Comparison of ENCODE assay signal across 12 mouse cellular contexts in the genomic region with DNA sequence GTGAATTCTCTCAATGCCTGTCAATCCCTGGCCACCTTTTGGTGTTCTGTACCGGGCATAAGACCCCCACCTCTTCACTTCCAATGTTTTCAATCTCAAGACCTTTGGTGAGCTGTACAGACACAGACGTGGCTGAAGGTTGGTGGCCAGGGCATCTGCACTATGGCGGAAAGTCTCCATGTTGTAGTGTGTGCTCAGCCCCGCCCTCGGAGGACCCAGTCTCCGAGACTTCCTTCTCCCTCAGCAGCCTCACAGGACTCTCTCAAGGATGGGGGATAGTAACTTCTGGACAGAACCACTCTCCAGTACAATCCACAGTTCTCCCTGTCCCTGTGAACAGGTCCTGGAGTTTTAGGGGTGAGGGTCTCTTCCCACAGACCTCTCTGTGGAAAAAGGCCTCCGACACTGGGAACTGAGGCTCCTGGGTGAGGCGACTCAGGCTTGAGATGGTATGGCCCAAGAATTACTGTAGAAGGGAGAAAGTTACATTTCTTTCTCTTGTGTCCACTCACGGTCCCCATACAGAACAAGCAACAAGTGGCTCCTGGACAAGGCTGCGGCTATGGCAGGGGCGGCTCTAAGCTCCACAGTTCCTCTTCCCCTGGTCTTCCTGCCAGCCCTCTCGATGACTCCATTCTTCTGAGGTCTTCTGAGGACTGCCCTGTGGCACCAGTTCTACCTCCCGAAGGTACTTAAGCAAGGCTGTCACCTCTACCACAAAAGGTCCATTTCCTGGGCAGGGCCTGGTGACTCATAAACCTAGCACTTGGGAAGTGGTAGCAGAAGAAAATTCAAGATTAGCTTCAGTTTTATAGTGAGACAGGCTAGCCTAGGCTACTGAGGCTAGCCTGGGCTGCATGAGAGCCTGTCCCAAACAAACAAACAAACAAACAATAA. TPM values are rescaled to one million over a fixed set of nuclear protein-coding genes. Genes with fewer than 3 reads are reported as not detected.
DNase-seq lines count a peak whose midpoint lies in the region; ATAC-seq and TF ChIP-seq lines count a peak whose summit lies in the region.
"Had no signal": no experiment of that assay in that cellular context is flagged by ENCODE, and none has a peak within 500 bp of the region (broad histone marks: within the 10 kb centered on the region; RNA-seq: fewer than 3 reads in every experiment).

No protein-coding gene starts in this region.

- H3K4me3 ChIP-seq in ES-Bruce4 (ENCODE audit: low read depth, low read length), result peak overlapping the region; percentile 23; the same call in 1 of the 2 replicates
- H3K4me3 ChIP-seq in bone marrow macrophage, adult 2 months (ENCODE audit: insufficient read depth, low read length), result no peak overlapping the region
- H3K4me3 ChIP-seq in liver, embryonic 15.5 days (replicated peaks), result no peak overlapping the region
- peak overlapping the region; percentile 84 for H3K4me3 ChIP-seq in megakaryocyte, embryonic 14.5 days (replicated peaks)
- no peak overlapping the region for H3K4me3 ChIP-seq in hindbrain, postnatal 0 days (ENCODE audit: low read length)
- H3K4me3 ChIP-seq: midbrain, embryonic 13.5 days; neural tube, embryonic 15.5 days had no signal

- ATAC-seq in liver, embryonic 15.5 days (ENCODE audit: insufficient read depth), result no peak
- ATAC-seq in hindbrain, postnatal 0 days, result no peak
- ATAC-seq: midbrain, embryonic 13.5 days had no signal

- no peak overlapping the region for H3K27ac ChIP-seq in ES-Bruce4 (ENCODE audit: insufficient read depth, low read length)
- peak overlapping the region; percentile 29; the same call in 1 of the 2 replicates for H3K27ac ChIP-seq in bone marrow macrophage, adult 2 months (ENCODE audit: insufficient read depth, low read depth, low read length)
- peak overlapping the region; percentile 88 for H3K27ac ChIP-seq in liver, embryonic 15.5 days (replicated peaks)
- no peak overlapping the region for H3K27ac ChIP-seq in hindbrain, postnatal 0 days
- H3K27ac ChIP-seq: midbrain, embryonic 13.5 days; neural tube, embryonic 15.5 days had no signal

- no peak overlapping the region for H3K9ac ChIP-seq in ES-Bruce4 (ENCODE audit: low read depth, poor library complexity, severe bottlenecking)
- no peak overlapping the region; the same call in 1 of the 2 replicates for H3K9ac ChIP-seq in liver, embryonic 15.5 days
- H3K9ac ChIP-seq in hindbrain, postnatal 0 days (replicated peaks; ENCODE audit: low read length), result no peak overlapping the region
- H3K9ac ChIP-seq: midbrain, embryonic 13.5 days; neural tube, embryonic 15.5 days had no signal

- TF ChIP-seq POLR2A in ES-Bruce4 (IDR thresholded peaks at IDR 0.05; ENCODE audit: insufficient read depth, low read length), result no peak
- no peak for TF ChIP-seq POLR2A in bone marrow macrophage, adult 2 months (IDR thresholded peaks at IDR 0.05; ENCODE audit: borderline replicate concordance, low read depth, low read length)

- H3K36me3 ChIP-seq in ES-Bruce4 (ENCODE audit: control insufficient read depth, insufficient read depth, low read length, poor library complexity, severe bottlenecking), result no peaks in the 10 kb centered on the region
- H3K36me3 ChIP-seq in liver, embryonic 15.5 days (replicated peaks), result no peaks in the 10 kb centered on the region
- H3K36me3 ChIP-seq in megakaryocyte, embryonic 14.5 days (replicated peaks; ENCODE audit: low read length), result no peaks in the 10 kb centered on the region
- H3K36me3 ChIP-seq in hindbrain, postnatal 0 days (ENCODE audit: insufficient read depth, low read length), result no peaks in the 10 kb centered on the region
- H3K36me3 ChIP-seq: midbrain, embryonic 13.5 days; neural tube, embryonic 15.5 days had no signal

- WGBS in liver, embryonic 15.5 days (ENCODE audit: insufficient replicate concordance), result 52% methylated on average over 13 of the region's 13 CpGs
- WGBS in hindbrain, postnatal 0 days, result 84% methylated on average over 13 of the region's 13 CpGs

- DNase-seq in cerebellum, postnatal 10 days, result no peak
- no peak for DNase-seq in hindbrain, postnatal 0 days (ENCODE audit: low spot score)
- DNase-seq in cerebellum, adult 9-11 months, result no peak
- DNase-seq: gastrocnemius, postnatal 25 days; heart, postnatal 14 days; kidney, adult 2 months had no signal

- H3K4me1 ChIP-seq in ES-Bruce4 (ENCODE audit: control insufficient read depth, insufficient read depth, low read length), result peaks cover 6% of the 10 kb centered on the region
- peaks cover 50% of the 10 kb centered on the region for H3K4me1 ChIP-seq in bone marrow macrophage, adult 2 months (ENCODE audit: control insufficient read depth, insufficient read depth, low read length)
- peaks cover 88% of the 10 kb centered on the region for H3K4me1 ChIP-seq in liver, embryonic 15.5 days (replicated peaks)
- H3K4me1 ChIP-seq in megakaryocyte, embryonic 14.5 days, result peaks cover 95% of the 10 kb centered on the region
- peaks cover 4% of the 10 kb centered on the region; the same call in 1 of the 2 replicates for H3K4me1 ChIP-seq in hindbrain, postnatal 0 days (ENCODE audit: insufficient read depth, low read length)

- no peaks in the 10 kb centered on the region for H3K9me3 ChIP-seq in ES-Bruce4 (replicated peaks; ENCODE audit: control insufficient read depth, insufficient read depth, low read length, poor library complexity, severe bottlenecking)
- no peaks in the 10 kb centered on the region for H3K9me3 ChIP-seq in liver, embryonic 15.5 days (replicated peaks)
- no peaks in the 10 kb centered on the region for H3K9me3 ChIP-seq in megakaryocyte, embryonic 14.5 days
- H3K9me3 ChIP-seq in hindbrain, postnatal 0 days (ENCODE audit: low read length), result no peaks in the 10 kb centered on the region
- H3K9me3 ChIP-seq: midbrain, embryonic 13.5 days; neural tube, embryonic 15.5 days had no signal

- TF ChIP-seq CTCF in ES-Bruce4 (IDR thresholded peaks at IDR 0.05; ENCODE audit: low read depth, low read length), result no peak
- TF ChIP-seq CTCF in bone marrow macrophage, adult 2 months (IDR thresholded peaks at IDR 0.05; ENCODE audit: low read depth, low read length), result no peak
- TF ChIP-seq CTCF in hindbrain, postnatal 0 days (IDR thresholded peaks at IDR 0.05; ENCODE audit: low read depth), result no peak

- H3K27me3 ChIP-seq in ES-Bruce4 (ENCODE audit: control insufficient read depth, insufficient read depth, low read length, poor library complexity, severe bottlenecking), result no peaks in the 10 kb centered on the region
- H3K27me3 ChIP-seq in liver, embryonic 15.5 days, result no peaks in the 10 kb centered on the region
- no peaks in the 10 kb centered on the region for H3K27me3 ChIP-seq in megakaryocyte, embryonic 14.5 days (replicated peaks)
- H3K27me3 ChIP-seq in hindbrain, postnatal 0 days (ENCODE audit: insufficient read depth, low read length), result no peaks in the 10 kb centered on the region
- H3K27me3 ChIP-seq: midbrain, embryonic 13.5 days; neural tube, embryonic 15.5 days had no signal

- no peak for TF ChIP-seq EP300 in ES-Bruce4 (IDR thresholded peaks at IDR 0.05; ENCODE audit: insufficient read depth, low read depth, low read length)

- peak overlapping the region; percentile 68 for H3K4me2 ChIP-seq in liver, embryonic 15.5 days
- H3K4me2 ChIP-seq in hindbrain, postnatal 0 days (ENCODE audit: low read depth, low read length), result no peak overlapping the region
- H3K4me2 ChIP-seq: midbrain, embryonic 13.5 days; neural tube, embryonic 15.5 days had no signal

RNA-seq across cellular contexts. Expression of gene Ina, which starts 29.5 kb away (rescaled TPM):
- 21.2 and 21.9 TPM in 2 replicates for polyA plus RNA-seq in ES-Bruce4 (2011; ENCODE audit: insufficient read depth, insufficient read length, low read depth, missing spikeins)
- polyA plus RNA-seq in bone marrow macrophage, adult 2 months (2012; ENCODE audit: insufficient read depth, insufficient read length, missing spikeins), result not detected in 2 replicates
- 0.23 and 0.36 TPM in 2 replicates for polyA plus RNA-seq in liver, embryonic 15.5 days (2015; fragmentation: Nextera tagmentation; extraction: Ambion mirVana)
- 0.13 TPM in 1 of 2 replicates, not detected in the other for polyA plus RNA-seq in megakaryocyte, embryonic 14.5 days (2012; ENCODE audit: insufficient read depth, low replicate concordance)
- 217 and 280 TPM in 2 replicates for total RNA-seq in hindbrain, postnatal 0 days (2014; rRNA removed)
- polyA plus RNA-seq in hindbrain, postnatal 0 days (2015; fragmentation: Nextera tagmentation; extraction: Ambion mirVana), result 294 and 315 TPM in 2 replicates
- total RNA-seq: gastrocnemius, postnatal 25 days; heart, postnatal 14 days had no signal

RNA-seq across cellular contexts. Expression of gene Nt5c2, which starts 30.0 kb away (rescaled TPM):
- polyA plus RNA-seq in ES-Bruce4 (2011; ENCODE audit: insufficient read depth, insufficient read length, low read depth, missing spikeins), result 62.4 and 76.9 TPM in 2 replicates
- 56.5 and 61.9 TPM in 2 replicates for polyA plus RNA-seq in bone marrow macrophage, adult 2 months (2012; ENCODE audit: insufficient read depth, insufficient read length, missing spikeins)
- 42.7 and 44.4 TPM in 2 replicates for polyA plus RNA-seq in liver, embryonic 15.5 days (2015; fragmentation: Nextera tagmentation; extraction: Ambion mirVana)
- polyA plus RNA-seq in megakaryocyte, embryonic 14.5 days (2012; ENCODE audit: insufficient read depth, low replicate concordance), result 2.1 and 11.7 TPM in 2 replicates
- total RNA-seq in hindbrain, postnatal 0 days (2014; rRNA removed), result 43.4 and 44.2 TPM in 2 replicates
- polyA plus RNA-seq in hindbrain, postnatal 0 days (2015; fragmentation: Nextera tagmentation; extraction: Ambion mirVana), result 79.8 and 80.7 TPM in 2 replicates

Comparison
In these comparisons a context has a peak if more than half of its experiments do, and no peak if none do; other contexts are left out.
1. H3K27ac ChIP-seq: peak in bone marrow macrophage, adult 2 months (single experiment) and liver, embryonic 15.5 days (single experiment); none in ES-Bruce4 (single experiment) and hindbrain, postnatal 0 days (single experiment).
2. H3K4me3 ChIP-seq: peak in ES-Bruce4 (single experiment) and megakaryocyte, embryonic 14.5 days (single experiment); none in bone marrow macrophage, adult 2 months (single experiment), liver, embryonic 15.5 days (single experiment) and hindbrain, postnatal 0 days (single experiment).
3. RNA of gene Ina, which starts 29.5 kb away (polyA plus RNA-seq): 294 to 315 TPM in hindbrain, postnatal 0 days and 21.2 to 21.9 TPM in ES-Bruce4; 0.23 to 0.36 TPM in liver, embryonic 15.5 days, 0.13 TPM in megakaryocyte, embryonic 14.5 days and not detected in bone marrow macrophage, adult 2 months; every median in the first group is over 10 times any median in the second.